Mouse (Mus musculus) brain, embryonic 14.5 days (tissue): Measurements from ENCODE around the gene Wipf1.

ENCODE experiments used
- CTCF ChIP-seq: fragments of 200-500 bp; IDR thresholded peaks from 2 replicates; pipeline ENCODE4 v1.5.1; 2012; ENCODE audit warnings: inconsistent platforms, mild to moderate bottlenecking, moderate library complexity, borderline replicate concordance; ENCODE audit not compliant: insufficient read depth, insufficient read length; ENCODE audit errors: extremely low read depth
- POLR2A ChIP-seq: fragments of 200-500 bp; IDR thresholded peaks from 2 replicates; pipeline ENCODE4 v1.6.1; 2012; ENCODE audit warnings: mild to moderate bottlenecking, inconsistent platforms, borderline replicate concordance; ENCODE audit not compliant: poor library complexity, insufficient read depth, insufficient read length, severe bottlenecking; ENCODE audit errors: extremely low read depth

DNA sequence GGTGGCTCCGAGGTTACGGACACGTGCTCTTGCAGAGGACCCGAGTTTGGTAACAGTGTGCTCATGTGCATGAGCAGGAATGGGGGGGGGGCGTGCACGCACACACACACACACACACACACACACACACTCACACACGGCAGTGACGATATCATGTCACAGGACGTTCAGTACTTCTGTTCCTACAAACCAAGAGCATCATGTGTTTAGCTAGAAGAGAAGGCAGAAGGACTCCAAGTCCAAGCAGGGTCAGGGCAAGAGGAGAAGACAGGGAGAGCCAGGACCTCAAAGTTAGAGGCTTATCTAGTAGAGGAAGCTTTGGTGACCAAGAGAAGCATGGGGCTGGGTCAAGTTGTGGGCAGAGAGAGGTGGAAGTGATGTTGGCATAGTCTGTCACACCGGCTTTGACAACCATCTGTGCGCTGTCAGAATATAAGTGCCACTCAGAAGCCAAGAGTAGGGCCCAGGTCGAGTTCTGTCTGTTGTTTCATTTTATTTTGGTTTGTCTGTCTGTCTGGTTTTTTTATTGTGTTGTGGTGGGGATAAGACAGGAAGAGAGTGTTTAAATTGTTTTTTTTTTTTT is 66.7 kb downstream of the Wipf1 start:
- TF ChIP-seq POLR2A (no peak), CTCF (no peak)
